Mouse (Mus musculus) layer of hippocampus, postnatal 10 days (tissue): Measurements from ENCODE around the gene Atp2a1. TPM values are rescaled to one million over a fixed set of nuclear protein-coding genes. Genes with fewer than 3 reads are reported as not detected.

Source experiments
- DNase-seq, 2 experiments: peaks; one replicate each; pipeline ENCODE4 v3.0.0; 2021; ENCODE audit warnings: low spot score in 2 of 2
- total RNA-seq, 2 experiments: library from RNA; stranded (reverse); gene quantifications; 2 replicates each; pipeline ENCODE4 v1.2.3; 2021

Atp2a1 gene
- total RNA-seq, 2 experiments from 2014 or later, result 0.09 to 0.58 TPM

DNA sequence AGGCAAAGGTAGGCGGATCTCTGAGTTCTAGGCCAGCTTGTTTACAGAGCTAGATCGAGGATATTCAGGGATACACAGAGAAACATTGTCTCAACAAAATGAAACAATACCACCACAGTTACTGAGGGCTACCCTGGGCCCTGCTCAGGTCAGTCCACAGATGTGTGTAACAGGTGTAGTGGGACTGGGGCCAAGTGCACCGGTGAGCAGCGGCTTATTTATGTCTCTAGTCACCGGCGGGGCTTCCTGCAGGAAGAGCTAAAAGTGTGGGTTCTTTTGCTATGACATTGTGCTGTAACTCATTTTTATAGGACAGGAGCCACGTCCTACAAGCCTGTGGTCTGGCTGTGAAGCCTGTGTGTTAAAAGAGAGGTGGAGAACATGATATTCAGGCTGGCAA lies 9.0 kb downstream of the Atp2a1 start:
- DNase-seq, result no peak

DNA sequence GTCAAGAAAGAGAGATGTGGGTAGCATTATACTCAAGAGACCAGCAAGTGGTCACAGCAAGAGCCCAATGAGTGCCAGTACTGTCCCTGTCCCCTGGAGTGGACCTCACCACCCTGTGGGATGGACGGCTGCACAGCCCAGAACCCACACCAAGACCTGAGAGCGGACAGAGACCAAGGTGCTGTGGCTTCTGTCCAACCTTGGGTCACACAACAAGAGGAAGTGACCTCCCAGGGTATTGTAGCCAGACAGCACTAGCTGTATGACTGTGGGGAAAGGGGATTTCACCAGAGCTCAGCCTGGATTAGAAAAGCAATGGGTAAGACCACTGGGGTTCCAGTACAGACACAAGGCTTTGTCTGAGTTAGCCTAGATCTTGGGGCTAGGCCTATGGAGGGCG lies 10.7 kb downstream of the Atp2a1 start:
- no peak for DNase-seq

DNA sequence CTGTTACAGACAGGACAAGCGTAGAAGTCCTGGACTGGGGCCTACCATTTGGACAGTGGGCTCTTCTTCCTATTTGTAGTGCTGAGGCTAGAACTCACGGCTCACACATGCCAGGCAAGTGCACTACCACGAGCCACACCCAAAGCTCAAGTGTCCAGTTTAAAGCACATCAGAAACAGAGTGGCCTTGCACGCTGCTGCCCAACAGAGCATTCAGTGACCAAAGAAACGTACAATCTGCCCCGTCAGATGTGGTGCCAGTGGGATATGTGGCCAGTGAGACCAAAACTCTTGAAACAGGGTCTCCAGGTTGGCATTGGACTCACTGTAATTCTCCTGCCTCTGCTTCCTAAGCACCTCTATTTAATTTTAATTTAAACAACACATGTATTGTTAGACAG lies 12.3 kb downstream of the Atp2a1 start:
- no peak for DNase-seq

DNA sequence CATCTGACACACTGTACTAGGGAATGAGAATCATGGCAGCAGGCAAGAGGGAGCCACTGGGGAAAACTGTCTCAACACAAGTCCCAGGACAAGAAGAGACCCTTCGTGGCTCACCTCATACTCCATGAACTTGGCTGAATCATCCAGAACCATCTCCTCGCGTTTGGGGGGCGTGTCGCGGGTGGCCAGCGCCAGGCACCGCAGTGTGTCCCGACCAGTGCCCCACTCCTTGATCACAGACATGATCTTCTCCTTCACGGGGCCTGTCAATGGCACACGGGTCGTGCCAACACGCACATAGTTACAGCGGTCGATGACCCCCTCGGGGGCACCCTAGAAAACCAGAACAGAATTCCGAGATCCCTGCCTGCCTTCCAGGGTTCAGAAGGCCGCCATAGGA lies 12.9 kb downstream of the Atp2a1 start:
- no peak for DNase-seq

DNA sequence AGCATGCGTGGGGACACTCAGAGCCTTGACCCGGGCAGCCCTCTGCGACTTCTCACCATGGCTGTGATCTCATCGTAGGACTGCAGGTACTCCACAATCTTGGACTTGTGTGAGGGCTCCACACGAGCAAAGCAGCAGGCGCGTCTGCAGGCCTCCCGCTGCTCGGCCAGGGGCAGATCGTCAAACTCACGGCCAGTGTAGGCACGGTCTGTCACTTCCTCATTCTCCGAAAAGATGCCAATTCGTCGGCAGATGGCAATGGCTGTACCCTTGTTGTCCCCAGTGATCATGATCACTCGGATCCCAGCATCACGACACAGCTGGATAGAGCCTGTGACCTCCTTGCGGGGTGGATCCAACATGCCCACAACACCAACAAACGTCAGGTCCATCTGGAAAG lies 14.4 kb downstream of the Atp2a1 start:
- DNase-seq, result no peak

DNA sequence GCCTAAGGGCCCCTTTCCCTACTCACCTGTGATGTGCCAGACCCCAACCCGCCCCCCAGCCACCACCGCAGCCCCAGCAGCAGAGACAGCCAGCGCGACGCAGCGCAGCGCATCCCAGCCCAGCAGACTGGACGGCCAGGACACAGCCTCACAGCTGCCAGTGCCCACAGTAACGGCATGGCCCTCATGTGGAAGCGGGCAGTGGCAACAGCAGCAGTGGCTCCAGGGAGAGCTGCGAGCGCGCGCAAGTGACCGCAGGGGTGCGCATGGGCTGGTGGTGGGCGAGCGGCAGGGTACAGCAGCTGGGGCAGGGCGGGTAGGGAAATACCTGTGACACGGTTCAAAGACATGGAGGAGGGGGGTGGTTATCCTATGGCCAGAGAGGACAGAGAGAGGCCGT lies 16.7 kb downstream of the Atp2a1 start:
- no peak for DNase-seq

DNA sequence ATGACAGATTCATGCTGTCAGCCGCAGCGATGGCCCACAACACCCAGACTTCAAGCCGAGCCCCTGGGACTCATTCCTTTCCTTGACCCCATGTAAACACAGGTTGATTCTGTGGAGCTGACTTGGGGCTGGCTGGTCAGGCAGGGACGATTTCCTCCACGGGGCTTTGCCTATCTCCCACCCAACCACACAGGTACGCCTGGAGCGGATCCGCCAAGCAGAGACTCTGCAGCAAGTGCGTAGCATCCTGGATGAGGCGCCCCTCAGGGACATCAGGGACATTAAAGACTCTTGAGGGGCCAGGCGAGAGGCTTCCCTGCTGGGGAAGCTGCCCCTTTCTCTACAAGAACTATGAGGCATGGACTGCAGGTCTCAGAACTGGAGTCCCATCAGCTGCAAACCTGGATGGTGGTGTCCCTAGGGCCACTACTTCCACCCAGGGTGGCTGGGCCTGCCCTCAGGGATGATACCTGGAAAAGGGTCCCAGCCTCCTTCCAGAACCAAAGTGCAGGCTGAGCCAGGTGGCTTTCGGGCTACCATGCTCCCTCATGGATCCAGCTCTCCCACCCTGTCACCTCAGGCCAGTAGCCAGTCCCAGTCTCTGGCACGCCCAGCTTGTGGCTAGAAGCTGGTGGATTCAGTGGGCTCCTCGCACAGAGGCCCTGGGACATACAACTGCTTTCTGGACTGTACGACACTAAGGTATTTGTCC lies 17.6 kb downstream of the Atp2a1 start:
- no peak for DNase-seq

DNA sequence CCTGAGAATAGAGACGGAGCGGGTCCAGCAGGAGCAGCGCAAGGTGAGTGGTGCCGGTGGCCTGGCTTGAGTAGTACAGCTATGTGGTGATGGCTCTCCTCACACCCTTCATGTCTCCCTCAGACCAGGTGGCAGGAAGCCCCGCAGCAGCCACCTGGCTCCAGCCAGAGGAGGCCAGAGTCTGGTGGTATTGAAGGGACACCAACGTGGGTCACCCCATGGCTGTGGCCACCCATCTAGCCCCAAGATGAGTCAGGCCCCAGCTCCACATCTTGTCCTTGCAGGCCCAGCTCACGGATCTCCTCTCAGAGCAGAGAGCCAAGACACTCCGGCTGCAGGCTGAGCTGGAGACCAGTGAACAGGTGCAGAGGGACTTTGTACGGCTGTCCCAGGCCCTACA lies 18.4 kb downstream of the Atp2a1 start:
- DNase-seq, result no peak

DNA sequence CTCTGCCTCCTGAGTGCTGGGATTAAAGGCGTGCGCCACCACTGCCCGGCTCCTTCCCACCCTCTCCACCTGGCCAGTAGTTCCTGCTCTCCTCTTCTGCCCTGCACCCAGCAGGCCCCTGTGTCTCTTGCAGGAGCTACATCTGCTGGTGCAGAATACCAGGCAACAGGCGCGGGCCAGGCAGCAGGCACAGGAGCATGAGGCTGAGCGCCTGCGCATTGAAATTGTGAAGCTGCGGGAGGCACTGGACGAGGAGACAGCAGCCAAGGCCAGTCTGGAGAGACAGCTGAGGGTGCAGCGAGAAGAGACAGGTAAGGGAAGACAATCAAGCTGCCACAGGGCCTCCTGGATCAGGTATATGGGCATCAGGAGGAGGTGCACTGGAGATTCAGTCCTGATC lies 18.9 kb downstream of the Atp2a1 start:
- DNase-seq, result no peak

DNA sequence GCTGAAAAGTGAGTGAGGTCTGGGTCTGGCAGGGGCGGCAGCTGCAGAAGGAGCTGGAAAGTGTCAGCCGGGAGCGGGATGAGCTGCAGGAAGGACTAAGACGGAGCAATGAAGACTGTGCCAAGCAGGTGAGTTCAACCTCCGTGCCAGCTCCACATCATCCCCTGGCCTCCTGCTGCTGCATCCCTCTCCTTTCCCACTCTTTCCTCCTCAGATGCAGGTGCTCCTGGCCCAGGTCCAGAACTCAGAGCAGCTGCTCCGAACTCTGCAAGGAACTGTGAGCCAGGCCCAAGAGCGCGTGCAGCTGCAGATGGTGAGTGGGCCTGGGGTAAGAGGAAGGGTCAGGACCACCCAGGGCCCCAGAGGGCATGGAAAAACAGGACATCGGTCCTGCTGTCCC lies 22.8 kb downstream of the Atp2a1 start:
- DNase-seq, result no peak

DNA sequence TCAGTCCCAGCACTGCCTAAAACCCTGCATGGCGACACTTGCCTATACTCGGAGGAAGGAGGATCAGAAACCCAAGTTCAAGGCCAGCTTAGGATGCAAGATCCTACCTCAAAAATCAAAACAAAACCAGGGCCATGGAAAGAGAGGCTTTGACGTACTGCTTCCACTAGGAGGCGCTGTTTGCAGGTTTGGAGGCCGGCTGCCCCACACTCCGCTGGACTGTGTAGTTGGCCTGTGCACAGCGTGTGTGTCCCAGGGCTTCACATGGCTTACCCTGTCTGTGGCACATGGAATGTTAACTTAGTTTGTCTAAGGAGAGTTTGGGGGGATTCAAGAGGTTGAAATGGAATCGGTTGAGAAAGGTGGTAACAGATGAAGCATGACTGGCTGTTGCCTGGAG lies 26.1 kb downstream of the Atp2a1 start:
- peak; percentile 65 to 69 for DNase-seq

DNA sequence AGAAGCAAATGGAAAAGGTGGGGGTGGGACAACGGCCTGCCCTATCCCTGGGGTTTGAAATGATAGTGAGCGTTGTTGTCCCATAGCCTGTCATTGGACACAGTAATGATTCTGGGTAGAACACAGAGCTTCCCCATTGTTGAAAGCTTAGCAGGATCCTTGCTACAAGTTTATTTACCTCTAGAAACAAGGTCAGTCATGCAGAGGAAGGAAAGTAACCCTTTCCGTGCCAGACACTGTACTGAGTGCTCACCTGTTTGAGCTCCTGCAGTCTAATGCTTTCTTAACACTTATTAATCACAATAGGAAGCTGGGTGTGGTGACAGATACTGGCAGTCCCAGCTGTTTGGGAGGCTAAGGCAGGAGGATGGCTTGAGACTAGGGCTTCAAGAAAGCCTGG lies 27.1 kb downstream of the Atp2a1 start:
- DNase-seq, result no peak

DNA sequence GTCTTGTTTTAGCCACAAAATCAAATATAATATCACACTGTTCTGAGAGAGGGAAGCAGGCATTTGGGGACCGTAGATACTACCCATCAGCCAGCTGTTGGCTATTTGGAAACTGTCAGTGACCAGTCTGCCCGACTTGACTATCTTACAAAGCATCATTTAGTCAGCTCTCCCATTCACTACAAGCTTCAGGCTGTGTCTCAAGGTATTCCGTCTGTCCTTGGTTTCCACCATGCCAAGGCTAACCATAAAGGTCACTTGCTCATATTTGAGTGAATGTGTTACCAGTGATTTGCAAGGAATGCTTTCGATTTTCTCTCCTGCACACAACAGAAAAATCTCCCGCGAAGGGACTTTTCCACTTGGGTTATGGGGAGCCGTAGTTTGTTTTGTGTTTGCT lies 28.2 kb downstream of the Atp2a1 start:
- DNase-seq, result no peak

DNA sequence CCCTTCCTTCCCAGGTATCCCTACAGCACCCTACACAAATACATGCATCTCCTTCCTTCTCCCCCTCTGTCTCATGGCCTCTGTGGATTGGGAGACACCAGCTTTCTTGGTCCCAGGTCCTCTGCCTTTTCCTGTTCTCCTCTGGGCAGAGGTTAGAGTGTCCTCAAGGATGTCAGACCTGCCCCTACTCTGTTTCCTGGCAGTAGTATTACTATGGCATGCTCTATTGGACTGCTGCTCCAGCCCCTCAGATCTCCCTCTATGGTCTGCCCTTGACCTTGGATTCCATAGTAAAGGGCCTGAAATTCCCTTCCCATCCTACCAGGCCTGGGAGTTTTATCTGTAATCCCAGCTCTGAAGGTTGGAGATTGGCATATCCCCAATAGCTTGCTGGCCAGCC lies 32.7 kb downstream of the Atp2a1 start:
- no peak for DNase-seq

DNA sequence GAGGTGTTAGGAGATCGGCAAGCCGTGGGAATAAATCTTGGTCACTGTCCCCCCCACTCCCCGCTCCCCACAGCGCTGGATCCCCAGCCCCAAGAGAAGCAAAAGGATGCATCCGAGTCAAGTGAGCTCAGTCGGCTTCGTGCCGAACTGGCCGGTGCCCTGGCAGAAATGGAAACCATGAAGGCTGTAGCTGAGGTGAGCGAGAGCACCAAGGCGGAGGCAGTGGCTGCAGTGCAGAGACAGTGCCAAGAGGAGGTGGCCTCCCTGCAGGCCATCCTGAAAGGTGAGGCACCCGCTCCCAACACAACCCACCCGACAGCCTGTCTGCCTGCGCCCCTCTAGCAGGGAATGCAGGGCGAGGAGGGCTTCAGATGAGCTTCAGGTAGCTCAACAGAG lies 33.4 kb downstream of the Atp2a1 start:
- no peak for DNase-seq

DNA sequence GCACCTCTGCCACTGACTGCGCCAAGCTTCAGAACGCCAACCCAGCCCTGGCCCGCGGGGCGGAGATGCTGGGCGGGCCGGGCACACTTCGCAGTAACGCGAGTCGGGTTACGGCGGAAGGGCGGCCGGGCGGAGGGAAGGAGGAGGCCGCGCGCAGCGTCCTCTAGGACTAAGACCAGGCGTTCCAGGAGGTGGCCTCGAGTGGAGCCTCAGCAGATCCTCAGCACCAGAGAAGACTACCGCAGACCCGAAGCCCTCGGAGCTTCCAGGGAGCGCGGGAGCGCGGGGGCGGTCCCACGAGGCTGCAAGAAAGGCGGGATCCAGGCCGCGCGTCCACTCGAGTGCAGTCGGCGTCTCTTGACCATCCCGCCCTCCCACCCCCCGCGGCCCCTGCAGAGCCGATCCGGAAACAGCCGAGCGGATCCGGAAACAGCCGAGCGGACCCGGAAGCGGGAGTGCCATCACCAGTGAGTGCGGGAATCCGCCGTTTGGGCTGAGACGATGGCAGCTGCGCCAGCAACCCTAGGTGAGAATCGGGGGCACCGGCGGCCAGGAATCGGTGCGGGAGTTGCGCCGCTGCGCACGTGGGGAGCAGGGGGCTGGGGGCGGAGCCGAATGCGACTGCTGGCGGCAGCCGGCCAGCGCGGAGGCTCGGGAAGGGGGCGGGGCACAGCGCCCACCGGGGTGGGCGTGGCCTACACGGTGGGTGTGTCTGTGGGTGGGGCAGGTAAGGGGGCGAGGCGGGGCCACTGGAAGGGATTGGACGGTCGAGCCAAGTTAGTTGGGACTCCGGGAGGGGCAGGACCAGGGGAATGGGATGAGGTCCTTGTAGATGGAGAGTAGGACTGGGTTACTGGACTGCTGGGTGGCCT lies 34.0 kb downstream of the Atp2a1 start, which contains the start of gene Rabep2:
TSS of gene Rabep2 (plus strand) at position 129 of the 872 bp plus-strand sequence.
- peak; percentile 98 to 99 for DNase-seq

DNA sequence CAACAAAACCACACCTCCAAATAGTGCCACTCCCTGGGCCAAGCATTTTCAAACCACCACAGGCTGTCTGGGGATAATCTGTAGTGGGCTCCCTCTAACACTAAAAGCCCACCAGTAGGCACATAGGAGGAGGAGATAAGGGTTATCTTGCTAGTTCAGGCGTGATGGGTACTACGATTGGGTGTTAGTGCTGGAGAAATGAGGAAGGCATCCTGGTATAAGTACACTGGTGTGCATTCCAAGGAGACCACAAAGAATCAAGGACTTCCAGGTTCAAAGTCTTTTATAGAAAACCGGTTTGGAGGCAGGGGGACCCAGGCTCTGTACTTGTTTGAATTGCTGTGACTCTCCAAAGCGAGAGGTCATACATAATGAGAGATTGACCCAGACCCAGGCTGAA lies 34.8 kb downstream of the Atp2a1 start:
- DNase-seq, result no peak

DNA sequence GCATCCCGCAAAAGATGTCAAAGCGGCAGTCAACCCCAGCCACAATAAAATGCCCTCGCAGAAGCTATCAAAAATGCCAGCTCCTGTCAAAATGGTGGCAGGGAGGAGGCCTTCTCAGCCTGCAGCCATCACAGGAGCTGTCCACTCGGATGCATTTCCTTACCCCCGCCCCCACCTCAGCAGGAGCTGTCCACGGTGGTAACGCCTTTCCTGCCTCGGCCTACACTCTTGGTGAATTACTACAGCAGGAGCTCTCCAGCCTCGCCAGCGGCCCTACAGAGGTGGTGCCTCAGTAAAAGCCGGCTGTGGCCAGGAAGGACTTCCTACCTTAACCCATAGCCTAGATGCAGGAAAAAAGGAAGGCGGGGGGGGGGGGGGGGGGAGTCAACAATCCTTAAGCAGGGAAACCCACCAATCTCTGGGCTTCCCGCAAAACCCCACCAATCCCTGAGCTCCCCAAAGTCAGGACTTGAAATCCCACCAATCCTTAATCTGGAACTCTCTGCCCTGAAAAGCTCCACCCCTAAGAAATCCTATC lies 35.5 kb downstream of the Atp2a1 start:
- no peak for DNase-seq

DNA sequence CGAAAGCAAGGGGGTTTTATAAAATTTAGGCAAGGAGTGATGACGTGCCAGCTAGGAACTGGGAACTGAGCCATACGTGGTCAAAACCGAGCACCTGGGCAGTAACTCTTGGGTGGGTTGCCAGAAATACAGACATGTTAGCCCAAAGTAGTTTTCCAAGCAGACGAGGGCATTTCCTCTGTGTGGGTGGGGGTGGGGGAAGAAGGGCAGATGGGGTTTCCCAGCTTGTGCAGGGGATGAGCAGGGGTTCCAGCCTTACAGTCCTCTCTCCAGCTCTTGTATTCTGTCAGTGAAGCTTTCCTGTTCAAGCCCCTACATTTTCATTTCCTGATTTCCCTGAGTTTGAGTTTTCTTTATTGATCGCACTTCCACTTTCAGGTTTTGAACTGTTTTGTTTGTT lies 38.7 kb downstream of the Atp2a1 start:
- DNase-seq, result no peak

DNA sequence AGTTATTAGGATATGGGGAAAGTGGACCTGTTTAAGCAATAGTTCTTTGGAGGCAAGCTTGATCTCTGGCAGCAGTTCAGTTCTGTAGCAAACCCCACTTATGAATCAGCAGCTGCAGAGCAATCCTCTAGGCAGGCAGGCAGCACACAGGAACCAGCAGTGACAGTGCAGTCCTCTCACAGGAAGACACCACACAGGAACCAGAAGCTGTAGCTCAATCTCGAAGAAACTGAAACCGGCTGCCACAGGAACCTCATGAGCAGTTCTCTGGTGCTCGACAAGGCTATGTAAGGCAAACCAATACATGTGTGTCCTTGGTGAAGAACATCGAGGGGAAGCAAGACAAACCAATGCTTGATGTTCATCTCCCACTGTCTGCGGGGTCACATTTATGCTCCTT lies 41.2 kb downstream of the Atp2a1 start:
- DNase-seq, result no peak

DNA sequence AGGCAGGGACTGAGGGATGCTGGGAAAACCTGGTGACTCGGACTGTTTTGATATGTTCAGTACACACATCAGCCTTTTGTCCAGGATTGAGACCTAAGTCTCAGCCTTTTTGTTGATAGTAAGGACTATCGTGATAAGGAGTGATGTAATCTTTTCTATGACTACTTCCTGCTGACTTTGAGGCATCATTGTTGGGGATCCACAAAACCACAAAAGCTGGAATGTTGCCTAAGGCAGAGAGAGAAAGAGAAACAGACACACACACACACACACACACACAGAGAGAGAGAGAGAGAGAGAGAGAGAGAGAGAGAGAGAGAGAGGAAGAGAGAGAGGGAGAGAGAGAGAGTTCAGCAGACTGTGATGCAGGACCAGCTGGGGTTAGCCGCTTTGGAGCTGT lies 44.4 kb downstream of the Atp2a1 start:
- DNase-seq, result no peak

DNA sequence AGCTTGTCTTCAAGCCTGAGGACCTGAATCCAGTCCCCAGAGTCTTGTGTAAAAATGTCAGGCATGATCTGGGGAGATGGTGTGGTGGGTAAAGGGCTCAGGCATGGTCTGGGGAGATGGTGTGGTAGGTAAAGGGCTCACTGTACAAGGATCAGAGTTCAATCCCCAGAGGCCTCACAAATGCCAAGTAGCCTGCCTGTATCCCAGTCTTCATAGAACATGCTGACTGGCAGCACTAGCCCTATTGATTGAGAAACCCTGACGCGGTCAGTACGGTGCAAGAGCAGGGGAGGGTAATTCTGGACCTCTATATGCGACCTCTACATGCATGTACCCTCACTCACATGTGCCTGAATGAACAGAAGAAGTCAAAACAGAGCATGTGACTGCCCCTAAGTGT lies 45.3 kb downstream of the Atp2a1 start:
- no peak for DNase-seq
